ENCODE assay signal across 8 mouse cellular contexts in the genomic region with DNA sequence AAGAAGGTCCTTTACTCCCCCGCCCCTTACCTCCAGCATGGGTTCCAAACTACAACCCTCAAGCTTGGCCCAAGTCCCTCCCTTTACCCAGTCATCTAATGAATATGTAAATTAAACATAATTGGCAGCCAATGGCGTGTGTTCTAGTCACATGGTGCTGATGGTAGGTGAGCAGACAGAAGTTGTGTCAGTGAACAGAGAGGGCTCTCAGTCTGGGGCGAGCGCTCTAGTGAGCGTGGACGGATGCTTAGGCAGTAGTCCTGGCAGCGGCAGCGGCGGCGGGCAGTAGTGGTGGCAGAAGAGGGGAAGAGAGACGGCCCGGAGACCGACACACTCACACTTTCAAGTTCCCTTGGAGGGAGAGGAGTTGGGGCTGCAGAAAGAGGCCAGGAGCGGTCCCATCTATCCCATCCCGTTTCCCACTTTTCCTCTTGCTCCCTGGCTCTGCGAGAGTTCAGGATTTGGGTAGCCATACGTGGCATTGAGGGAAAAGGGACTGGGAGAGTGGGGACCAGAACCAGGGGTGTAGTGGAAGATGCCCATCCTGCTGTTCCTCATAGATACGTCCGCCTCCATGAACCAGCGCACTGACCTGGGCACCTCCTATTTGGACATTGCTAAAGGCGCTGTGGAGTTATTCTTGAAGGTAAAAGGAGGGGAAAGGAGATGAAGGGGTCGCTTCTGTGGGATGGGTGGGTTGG. TPM values are rescaled to one million over a fixed set of nuclear protein-coding genes. Genes with fewer than 3 reads are reported as not detected.
DNase-seq lines count a peak whose midpoint lies in the region; ATAC-seq and TF ChIP-seq lines count a peak whose summit lies in the region.

A gene (plus strand): TSS at position 187 of the 701 bp plus-strand sequence.

- peak; percentile 89 for DNase-seq in MEL-GATA-1-ER (ENCODE audit: extremely low read depth, low read depth)
- DNase-seq in cerebellum, adult 8-10 months: peak; percentile 70
- DNase-seq in hindbrain, embryonic 10.5 days (ENCODE audit: low spot score): peak; percentile 75
- peak; percentile 89 for DNase-seq in layer of hippocampus, adult 9-11 months
- peak; percentile 92 for DNase-seq in lung, postnatal 0 days (ENCODE audit: low spot score)
- DNase-seq in ovary, postnatal 14 days (ENCODE audit: low spot score): peak; percentile 22
- peak; percentile 82 for DNase-seq in thymus, postnatal 14 days

- H3K4me1 ChIP-seq in hindbrain, embryonic 10.5 days (replicated peaks): 0 out of 2 replicates have a peak, but pooled peaks cover 4% of the 10 kb centered on the region
- H3K4me1 ChIP-seq in lung, postnatal 0 days (ENCODE audit: insufficient read depth, low read depth, low read length): no peaks in the 10 kb centered on the region

- no peaks in the 10 kb centered on the region for H3K27me3 ChIP-seq in hindbrain, embryonic 10.5 days (ENCODE audit: insufficient read depth, poor library complexity, severe bottlenecking)
- no peaks in the 10 kb centered on the region for H3K27me3 ChIP-seq in lung, postnatal 0 days (replicated peaks; ENCODE audit: insufficient read depth, low read length)

- ATAC-seq in frontal cortex, adult (ENCODE audit: low TSS enrichment): peak; percentile 83
- ATAC-seq in lung, postnatal 0 days: peak; percentile 84

- TF ChIP-seq CTCF in lung, postnatal 0 days (IDR thresholded peaks at IDR 0.05): no peak

- H3K36me3 ChIP-seq in hindbrain, embryonic 10.5 days: no peaks in the 10 kb centered on the region
- no peaks in the 10 kb centered on the region for H3K36me3 ChIP-seq in lung, postnatal 0 days (ENCODE audit: insufficient read depth, low read length)

- H3K4me2 ChIP-seq in lung, postnatal 0 days (replicated peaks; ENCODE audit: low read depth, low read length): peak within 1 kb of the TSS; percentile 57

- peak within 1 kb of the TSS; percentile 69 for H3K4me3 ChIP-seq in hindbrain, embryonic 10.5 days
- peak within 1 kb of the TSS; percentile 54 for H3K4me3 ChIP-seq in lung, postnatal 0 days (ENCODE audit: low read depth, low read length)

- TF ChIP-seq EP300 in lung, postnatal 0 days (IDR thresholded peaks at IDR 0.05): no peak

- peak within 1 kb of the TSS; percentile 55 for H3K9ac ChIP-seq in lung, postnatal 0 days (replicated peaks; ENCODE audit: low read depth)

- peak within 1 kb of the TSS; percentile 95 for H3K27ac ChIP-seq in hindbrain, embryonic 10.5 days
- peak within 1 kb of the TSS; percentile 79 for H3K27ac ChIP-seq in lung, postnatal 0 days (ENCODE audit: low read length)

- no peaks in the 10 kb centered on the region for H3K9me3 ChIP-seq in hindbrain, embryonic 10.5 days
- no peaks in the 10 kb centered on the region for H3K9me3 ChIP-seq in lung, postnatal 0 days (ENCODE audit: low read length)

- WGBS in hindbrain, embryonic 10.5 days: 16% methylated on average over 22 of the region's 22 CpGs
- WGBS in lung, postnatal 0 days: 17% methylated on average over 16 of the region's 22 CpGs

RNA-seq across cellular contexts. Expression of the gene that starts here (rescaled TPM):
- polyA plus RNA-seq in hindbrain, embryonic 10.5 days (2016; fragmentation: Nextera tagmentation; extraction: Ambion mirVana): 19.4 and 23.9 TPM in 2 replicates
- polyA plus RNA-seq in lung, postnatal 0 days (2015; fragmentation: Nextera tagmentation; extraction: Ambion mirVana): 27.0 and 30.9 TPM in 2 replicates

Comparison
In these comparisons a context has a peak if more than half of its experiments do, and no peak if none do; other contexts are left out.
1. Peak in every context shown above with its lines: DNase-seq, ATAC-seq, H3K4me3 ChIP-seq and H3K27ac ChIP-seq.
2. DNase-seq: peak in every context shown above with its lines; median percentile 92 in lung, postnatal 0 days; 89 in MEL-GATA-1-ER; 89 in layer of hippocampus, adult 9-11 months; 82 in thymus, postnatal 14 days; 75 in hindbrain, embryonic 10.5 days; 70 in cerebellum, adult 8-10 months; 22 in ovary, postnatal 14 days.